Mouse (Mus musculus) inflammation-experienced regulatory T-cells, adult 6 months (primary cell): Measurements from ENCODE around the gene Olfr600. TPM values are rescaled to one million over a fixed set of nuclear protein-coding genes. Genes with fewer than 3 reads are reported as not detected.
"Not testable (repeated sequence)": the region's sequence is repeated elsewhere in the genome, so short reads cannot be mapped to it uniquely, and the experiment has no call there.

Experiments
- ATAC-seq: one replicate; pipeline ENCODE4 v1.8.0; 2017
- polyA plus RNA-seq, 3 experiments: library from polyadenylated mRNA; unstranded; fragments of 100-300 nt; shearing (Covaris generic); gene quantifications; one replicate each; pipeline ENCODE4 v1.2.1; 2017

Olfr600 gene
- not detected for polyA plus RNA-seq

- no peak for ATAC-seq
Measured at GRCm38 (mm10) chr7:103349569-103349968, at the start of gene Olfr600. TSS of gene Olfr600 (minus strand) at chr7:103349669.

GRCm38 (mm10) chr7:103398981-103399380 is 49.5 kb upstream of the Olfr600 start:
- no peak for ATAC-seq

GRCm38 (mm10) chr7:103397758-103398157 is 48.3 kb upstream of the Olfr600 start:
- no peak for ATAC-seq

- ATAC-seq = no peak
Measured at GRCm38 (mm10) chr7:103386077-103386476, 36.6 kb upstream of the Olfr600 start, which contains the start of gene Olfr603. TSS of gene Olfr603 (minus strand) at chr7:103386177.

GRCm38 (mm10) chr7:103362555-103362954 is 13.1 kb upstream of the Olfr600 start, which contains the start of gene Olfr601:
TSS of gene Olfr601 (minus strand) at chr7:103362655.
- ATAC-seq = no peak

GRCm38 (mm10) chr7:103335617-103336016 is 13.9 kb downstream of the Olfr600 start, which contains the start of gene Olfr599:
TSS of gene Olfr599 (plus strand) at chr7:103335917.
- ATAC-seq = no peak

GRCm38 (mm10) chr7:103323268-103323667 is 26.2 kb downstream of the Olfr600 start, which contains the start of gene Olfr598:
TSS of gene Olfr598 (plus strand) at chr7:103323568.
- no peak for ATAC-seq

GRCm38 (mm10) chr7:103316015-103316414 is 33.5 kb downstream of the Olfr600 start, which contains the start of gene Olfr597:
TSS of gene Olfr597 (plus strand) at chr7:103316315.
- not testable (repeated sequence) for ATAC-seq

GRCm38 (mm10) chr7:103305348-103305747 is 44.1 kb downstream of the Olfr600 start, which contains the start of gene Olfr596:
TSS of gene Olfr596 (plus strand) at chr7:103305648.
- not testable (repeated sequence) for ATAC-seq

Other genes with a start within 250 kb of the Olfr600 start
- not detected for gene Olfr586, start 224.0 kb downstream of the Olfr600 start, polyA plus RNA-seq
- gene Olfr588-ps1, start 208.8 kb downstream of the Olfr600 start, polyA plus RNA-seq = under 1 TPM in 1 of 3 experiments, not detected in 2; 0.16 TPM
- not detected for gene Olfr589, start 193.3 kb downstream of the Olfr600 start, polyA plus RNA-seq
- under 1 TPM in 1 of 3 experiments, not detected in 2; 0.28 TPM for gene Olfr591, start 171.3 kb downstream of the Olfr600 start, polyA plus RNA-seq
- gene Olfr592, start 164.9 kb downstream of the Olfr600 start, polyA plus RNA-seq = under 1 TPM in 1 of 3 experiments, not detected in 2; 0.06 TPM
- gene Olfr593, start 137.8 kb downstream of the Olfr600 start, polyA plus RNA-seq = not detected
- not detected for gene Olfr594, start 132.7 kb downstream of the Olfr600 start, polyA plus RNA-seq
- not detected for gene Usp17ld, start 97.2 kb downstream of the Olfr600 start, polyA plus RNA-seq
- gene Olfr596, start 44.0 kb downstream of the Olfr600 start, polyA plus RNA-seq = not detected
- gene Olfr597, start 33.4 kb downstream of the Olfr600 start, polyA plus RNA-seq = under 1 TPM in 1 of 3 experiments, not detected in 2; 0.18 TPM
- not detected for gene Olfr598, start 26.1 kb downstream of the Olfr600 start, polyA plus RNA-seq
- not detected for gene Olfr599, start 13.8 kb downstream of the Olfr600 start, polyA plus RNA-seq
- gene Olfr601, start 13.0 kb upstream of the Olfr600 start, polyA plus RNA-seq = not detected
- gene Olfr603, start 36.5 kb upstream of the Olfr600 start, polyA plus RNA-seq = not detected
- gene Usp17lc, start 65.4 kb upstream of the Olfr600 start, polyA plus RNA-seq = not detected
- not detected for gene Olfr605, start 95.8 kb upstream of the Olfr600 start, polyA plus RNA-seq
- gene Olfr606, start 99.4 kb upstream of the Olfr600 start, polyA plus RNA-seq = not detected
- gene Olfr607, start 114.5 kb upstream of the Olfr600 start, polyA plus RNA-seq = under 1 TPM in 1 of 3 experiments, not detected in 2; 0.09 TPM
- not detected for gene Olfr608, start 120.2 kb upstream of the Olfr600 start, polyA plus RNA-seq
- gene Olfr609, start 148.4 kb upstream of the Olfr600 start, polyA plus RNA-seq = not detected
- gene Olfr610, start 162.5 kb upstream of the Olfr600 start, polyA plus RNA-seq = not detected
- not detected for gene Olfr611, start 171.2 kb upstream of the Olfr600 start, polyA plus RNA-seq
- not detected for gene Olfr612, start 193.0 kb upstream of the Olfr600 start, polyA plus RNA-seq
- not detected for gene Olfr613, start 198.4 kb upstream of the Olfr600 start, polyA plus RNA-seq
- gene Olfr615, start 206.4 kb upstream of the Olfr600 start, polyA plus RNA-seq = not detected
- not detected for gene Olfr616, start 219.5 kb upstream of the Olfr600 start, polyA plus RNA-seq
- gene Olfr617, start 223.4 kb upstream of the Olfr600 start, polyA plus RNA-seq = not detected
- gene Olfr618, start 240.4 kb upstream of the Olfr600 start, polyA plus RNA-seq = not detected